Mouse (Mus musculus) spleen, adult 2 months (tissue): ENCODE data around the gene Ahcy.

ENCODE experiments used
- CTCF ChIP-seq: fragments of 200-500 bp; IDR thresholded peaks from 2 replicates; pipeline ENCODE4 v1.5.1; 2011; ENCODE audit warnings: mild to moderate bottlenecking, inconsistent platforms; ENCODE audit not compliant: insufficient read depth, insufficient read length, insufficient replicate concordance; ENCODE audit errors: extremely low read depth
- POLR2A ChIP-seq: fragments of 200-500 bp; IDR thresholded peaks from 2 replicates; pipeline ENCODE4 v1.6.1; 2011; ENCODE audit warnings: low read depth, low read length, inconsistent platforms

DNA sequence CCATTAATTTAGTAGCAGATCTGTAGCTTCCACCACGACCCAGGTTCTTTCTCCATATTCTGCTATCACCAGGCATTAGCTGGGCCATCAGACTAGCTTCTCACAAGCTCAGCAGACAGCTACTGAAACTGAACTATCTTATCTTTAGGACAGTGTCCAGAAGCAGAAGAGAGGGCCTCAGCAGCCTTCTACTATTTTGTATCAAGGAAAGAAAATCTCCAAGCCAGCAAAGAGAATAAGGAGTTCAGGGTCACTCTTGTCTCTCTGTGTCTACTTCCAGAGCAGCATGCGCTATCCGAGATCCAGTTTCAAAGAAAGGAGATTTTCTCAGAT is 17.4 kb upstream of the Ahcy start:
- no peak for TF ChIP-seq CTCF
- TF ChIP-seq POLR2A: no peak
